Mouse (Mus musculus) testis, adult 2 months (tissue): ENCODE measurements around the gene Yipf2. TPM values are rescaled to one million over a fixed set of nuclear protein-coding genes. Genes with fewer than 3 reads are reported as not detected.
"Not testable (repeated sequence)": the region's sequence is repeated elsewhere in the genome, so short reads cannot be mapped to it uniquely, and the experiment has no call there.

Experiments
- H3K27ac ChIP-seq: fragments of 200-500 bp; 2 replicates; pipeline ENCODE4 v1.5.1; 2012; ENCODE audit warnings: low read depth, low read length; ENCODE audit not compliant: control insufficient read depth, insufficient read depth
- H3K27me3 ChIP-seq: fragments of 200-500 bp; 2 replicates; pipeline ENCODE4 v1.6.1; 2012; ENCODE audit warnings: mild to moderate bottlenecking, low read length, moderate library complexity; ENCODE audit not compliant: control insufficient read depth, insufficient read depth
- H3K36me3 ChIP-seq: fragments of 200-500 bp; 2 replicates; pipeline ENCODE4 v1.6.1; 2012; ENCODE audit warnings: mild to moderate bottlenecking, low read length; ENCODE audit not compliant: control insufficient read depth, insufficient read depth
- H3K4me1 ChIP-seq: fragments of 200-500 bp; 2 replicates; pipeline ENCODE4 v1.6.1; 2012; ENCODE audit warnings: low read length; ENCODE audit not compliant: control insufficient read depth, insufficient read depth
- H3K4me3 ChIP-seq: fragments of 200-500 bp; 2 replicates; pipeline ENCODE4 v1.5.1; 2012; ENCODE audit warnings: low read depth, mild to moderate bottlenecking, low read length, moderate library complexity, mixed read lengths; ENCODE audit not compliant: control insufficient read depth
- CTCF ChIP-seq: fragments of 200-500 bp; IDR thresholded peaks from 2 replicates; pipeline ENCODE4 v1.5.1; 2012; ENCODE audit warnings: low read depth, mild to moderate bottlenecking, inconsistent platforms, low read length, moderate library complexity; ENCODE audit not compliant: control insufficient read depth, insufficient read depth, insufficient replicate concordance
- POLR2A ChIP-seq: fragments of 200-500 bp; IDR thresholded peaks from 2 replicates; pipeline ENCODE4 v1.6.1; 2012; ENCODE audit warnings: low read depth, mild to moderate bottlenecking, inconsistent platforms, low read length, moderate library complexity; ENCODE audit not compliant: control insufficient read depth
- polyA plus RNA-seq: library from polyadenylated mRNA; depleted of rRNA; stranded (reverse); fragments of >200 nt; gene quantifications from 2 replicates; pipeline ENCODE4 v1.2.3, GENCODE M21; 2012; rRNA removed

The Yipf2 gene
- polyA plus RNA-seq, 1 experiment = 35.6 TPM

DNA sequence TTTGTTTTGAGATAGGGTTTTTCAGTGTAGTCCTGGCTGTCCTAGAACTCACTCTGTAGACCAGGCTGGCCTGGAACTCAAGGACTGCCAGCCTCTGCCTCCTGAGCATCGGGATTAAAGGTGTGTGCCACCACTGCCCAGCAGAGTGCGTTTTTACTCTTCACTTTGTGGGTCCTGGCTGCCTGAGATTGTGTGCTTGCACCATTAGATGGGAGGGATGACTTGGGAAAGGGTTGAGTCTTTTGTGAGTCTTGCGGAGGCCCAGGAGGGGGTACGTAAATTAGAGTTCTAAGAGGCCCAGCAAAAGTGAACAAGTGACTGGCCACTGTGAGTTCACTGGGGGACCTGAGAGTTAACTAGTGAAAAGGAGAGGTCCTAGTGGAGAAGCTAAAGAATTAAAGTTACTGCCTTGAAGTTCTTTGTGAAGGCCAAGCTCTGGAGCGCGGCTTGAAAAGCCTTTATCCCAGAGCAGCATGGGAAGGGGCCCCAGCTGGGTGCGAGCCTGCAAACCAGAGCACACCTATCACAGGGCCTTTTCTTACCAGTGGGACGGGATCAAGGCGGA lies 47.2 kb downstream of the Yipf2 start:
- H3K27ac ChIP-seq = peak overlapping the region; percentile 99
- TF ChIP-seq POLR2A (no peak), CTCF (no peak)
- peaks cover 9% of the 10 kb centered on the region for H3K36me3 ChIP-seq
- peak overlapping the region; percentile 96 for H3K4me3 ChIP-seq
- peaks cover 18% of the 10 kb centered on the region for H3K4me1 ChIP-seq
- H3K27me3 ChIP-seq = no peaks in the 10 kb centered on the region

DNA sequence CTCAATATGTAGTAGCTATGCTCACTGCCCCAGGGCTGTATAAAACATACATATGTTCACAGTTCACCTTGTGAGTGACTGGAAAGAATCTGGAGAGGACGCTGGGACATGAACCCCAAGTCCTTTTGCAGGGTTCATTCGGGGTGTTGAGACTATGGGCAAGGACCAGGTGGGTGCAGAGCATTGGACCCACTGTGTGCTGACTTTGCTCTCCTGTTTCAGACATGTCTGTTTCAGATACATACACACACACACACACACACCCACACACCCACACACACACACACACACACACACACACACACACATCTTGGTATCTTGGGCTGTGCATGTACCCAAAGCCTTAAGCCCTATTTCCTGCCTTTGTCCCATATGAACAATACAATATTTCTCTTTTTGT lies 50.6 kb downstream of the Yipf2 start:
- H3K27ac ChIP-seq, H3K4me3 ChIP-seq, H3K36me3 ChIP-seq, H3K27me3 ChIP-seq, H3K4me1 ChIP-seq: not testable (repeated sequence)

DNA sequence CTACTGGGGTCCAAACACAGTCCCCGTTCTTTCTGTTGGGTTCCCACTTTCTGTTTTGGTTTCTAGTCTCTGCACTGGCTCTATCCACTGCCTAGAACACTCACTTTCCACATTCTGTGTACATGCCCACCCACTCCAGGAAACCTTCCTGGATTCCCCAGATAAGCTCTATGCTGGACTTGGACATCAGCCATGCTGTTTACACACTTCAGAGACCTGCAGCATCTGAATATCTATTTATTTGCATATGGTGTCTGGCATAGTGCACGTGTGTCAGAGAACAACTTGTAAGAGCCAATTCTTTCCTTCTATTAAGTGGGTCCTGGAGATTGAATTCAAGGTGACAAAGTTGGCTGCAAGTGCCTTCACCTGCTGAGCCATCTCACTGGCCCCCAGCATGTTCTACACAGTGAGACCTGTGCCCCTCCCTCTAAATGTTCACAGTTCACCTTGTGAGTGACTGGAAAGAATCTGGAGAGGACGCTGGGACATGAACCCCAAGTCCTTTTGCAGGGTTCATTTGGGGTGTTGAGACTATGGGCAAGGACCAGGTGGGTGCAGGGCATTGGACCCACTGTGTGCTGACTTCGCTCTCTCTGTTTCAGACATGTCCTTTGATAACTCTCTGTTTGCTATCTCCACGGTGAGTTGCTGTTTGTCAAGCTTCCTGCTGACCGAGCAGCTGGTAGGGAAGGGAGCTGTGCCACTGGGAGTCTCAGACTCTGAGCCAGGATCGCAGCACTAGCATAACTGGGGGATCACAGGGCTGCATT lies 52.5 kb downstream of the Yipf2 start:
- Histone ChIP-seq H3K27me3 (no peaks in the 10 kb centered on the region), H3K4me1 (no peaks in the 10 kb centered on the region; the same call in none of the 2 replicates), H3K36me3 (peaks cover 3% of the 10 kb centered on the region), H3K4me3 (no peak overlapping the region), H3K27ac (no peak overlapping the region)
- no peak for TF ChIP-seq POLR2A
- TF ChIP-seq CTCF = no peak

Other genes with a start within 250 kb of the Yipf2 start
- gene Ilf3, start 225.0 kb downstream of the Yipf2 start, polyA plus RNA-seq = 81.9 and 82.1 TPM in 2 replicates
- 19.6 and 23.2 TPM in 2 replicates for gene Qtrt1, start 181.0 kb downstream of the Yipf2 start, polyA plus RNA-seq
- gene Dnm2, start 167.9 kb downstream of the Yipf2 start, polyA plus RNA-seq = 158 and 183 TPM in 2 replicates
- 21.3 and 22.4 TPM in 2 replicates for gene Tmed1, start 82.6 kb downstream of the Yipf2 start, polyA plus RNA-seq
- gene AB124611, start 66.7 kb downstream of the Yipf2 start, polyA plus RNA-seq = 0.17 and 0.23 TPM in 2 replicates
- gene Carm1, start 45.9 kb downstream of the Yipf2 start, polyA plus RNA-seq = 240 and 245 TPM in 2 replicates
- gene Timm29, start 106 bp downstream of the Yipf2 start, polyA plus RNA-seq = 16.5 and 17.0 TPM in 2 replicates
- gene Smarca4, start 23.3 kb upstream of the Yipf2 start, polyA plus RNA-seq = 44.4 and 45.4 TPM in 2 replicates
- 2.9 TPM in 2 replicates for gene Ldlr, start 130.7 kb upstream of the Yipf2 start, polyA plus RNA-seq
- gene Spc24, start 167.5 kb upstream of the Yipf2 start, polyA plus RNA-seq = 16.5 and 17.1 TPM in 2 replicates
- 6.7 and 6.9 TPM in 2 replicates for gene Kank2, start 205.9 kb upstream of the Yipf2 start, polyA plus RNA-seq
- not detected in 2 replicates for gene Angptl8, start 242.7 kb upstream of the Yipf2 start, polyA plus RNA-seq